Mouse (Mus musculus) erythroid progenitor cell, adult 5-6 weeks (primary cell): ENCODE data around the gene Hist1h4a. TPM values are rescaled to one million over a fixed set of nuclear protein-coding genes. Genes with fewer than 3 reads are reported as not detected.
"Not testable (repeated sequence)": the region's sequence is repeated elsewhere in the genome, so short reads cannot be mapped to it uniquely, and the experiment has no call there.

Source experiments
- ATAC-seq: replicated peaks from 2 replicates; pipeline ENCODE4 v1.8.0; 2016; ENCODE audit warnings: moderate number of reproducible peaks, mild to moderate bottlenecking, moderate TSS enrichment, inconsistent platforms; ENCODE audit not compliant: poor library complexity, low FRiP score, severe bottlenecking
- total RNA-seq, 2 experiments: library from RNA; stranded (forward) in 1 of 2; stranded (reverse) in 1 of 2; fragments of 150-400 nt in 1 of 2; fragments of 186-747, 209-891 nt in 1 of 2; gene quantifications; 2 replicates each; pipeline versions ENCODE4 v1.2.3 to v1.2.4; 2015 to 2017; ENCODE audit warnings: low replicate concordance in 2 of 2

Gene Hist1h4a
- total RNA-seq, 2 experiments from 2014 or later, result 188 to 706 TPM

DNA sequence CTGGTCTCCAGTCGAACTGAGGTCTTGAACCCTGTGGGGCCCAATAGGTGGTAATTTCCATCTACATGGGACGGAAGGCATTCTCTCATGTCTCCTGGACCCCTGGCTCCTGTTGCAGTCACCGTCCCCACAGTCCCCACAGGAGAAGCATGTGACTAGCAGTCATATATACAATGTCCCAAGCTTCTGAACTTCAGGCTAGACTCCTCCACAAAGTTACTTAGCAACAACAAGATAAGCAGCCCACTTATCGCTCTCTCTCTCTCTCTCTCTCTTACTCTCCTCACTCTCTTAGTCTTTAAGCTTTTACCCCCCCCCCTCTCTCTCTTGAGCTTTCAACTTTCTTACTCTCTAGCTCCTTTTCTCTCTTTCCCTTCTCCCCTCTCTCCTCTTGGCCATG, 36.8 kb downstream of the Hist1h4a start:
- no peak for ATAC-seq

DNA sequence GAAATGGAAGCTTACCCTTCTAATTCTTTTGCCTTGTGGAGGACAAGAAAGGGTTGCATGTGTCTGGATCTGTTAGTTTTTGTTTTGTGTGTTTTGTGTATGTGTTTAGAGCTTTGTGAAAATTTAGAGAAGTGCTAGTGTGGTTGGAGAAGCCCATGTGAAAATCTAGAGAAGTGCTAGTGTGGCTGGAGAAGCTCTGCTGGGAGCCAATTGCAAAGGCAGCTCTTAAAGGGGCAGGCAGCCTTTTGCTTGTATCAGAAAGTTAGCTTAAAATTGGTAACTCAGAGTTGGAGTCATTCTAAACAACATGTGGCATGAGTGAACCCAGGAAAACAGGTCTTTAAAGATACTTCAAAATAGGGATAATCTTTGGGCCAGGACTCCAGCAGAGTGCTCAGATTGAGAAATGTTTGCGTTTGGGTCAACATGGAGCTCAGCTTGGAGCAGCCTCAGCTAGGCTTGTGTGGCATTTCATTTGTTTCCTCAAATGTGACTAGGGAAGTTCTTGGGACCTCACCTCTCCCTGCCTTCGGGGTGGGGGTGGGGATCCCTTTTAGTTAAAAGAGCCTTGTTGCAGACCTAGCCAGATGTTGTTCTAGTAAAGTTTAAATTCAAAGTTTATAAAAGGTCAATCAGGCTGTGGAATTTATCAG, 43.3 kb downstream of the Hist1h4a start:
- not testable (repeated sequence) for ATAC-seq

DNA sequence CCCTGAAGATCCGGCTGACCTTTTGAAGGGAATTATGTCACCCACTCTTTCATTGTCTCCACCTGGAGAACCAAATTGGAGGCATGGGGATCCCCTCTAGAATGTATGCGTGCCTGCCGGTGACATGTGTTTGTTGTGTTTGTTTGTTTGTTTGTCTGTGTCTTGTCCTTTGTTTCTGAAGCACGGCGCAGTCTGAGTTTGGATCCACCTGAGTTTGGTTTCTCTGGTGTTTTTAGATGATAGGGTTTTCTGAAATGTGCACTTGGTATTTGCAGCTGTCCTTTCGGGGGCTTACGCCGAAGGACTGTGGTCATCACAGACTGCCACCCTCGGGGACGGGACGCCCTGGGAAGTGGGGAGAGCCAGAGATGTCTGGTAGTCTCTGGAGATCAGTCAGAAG, 43.9 kb downstream of the Hist1h4a start:
- ATAC-seq, result no peak

DNA sequence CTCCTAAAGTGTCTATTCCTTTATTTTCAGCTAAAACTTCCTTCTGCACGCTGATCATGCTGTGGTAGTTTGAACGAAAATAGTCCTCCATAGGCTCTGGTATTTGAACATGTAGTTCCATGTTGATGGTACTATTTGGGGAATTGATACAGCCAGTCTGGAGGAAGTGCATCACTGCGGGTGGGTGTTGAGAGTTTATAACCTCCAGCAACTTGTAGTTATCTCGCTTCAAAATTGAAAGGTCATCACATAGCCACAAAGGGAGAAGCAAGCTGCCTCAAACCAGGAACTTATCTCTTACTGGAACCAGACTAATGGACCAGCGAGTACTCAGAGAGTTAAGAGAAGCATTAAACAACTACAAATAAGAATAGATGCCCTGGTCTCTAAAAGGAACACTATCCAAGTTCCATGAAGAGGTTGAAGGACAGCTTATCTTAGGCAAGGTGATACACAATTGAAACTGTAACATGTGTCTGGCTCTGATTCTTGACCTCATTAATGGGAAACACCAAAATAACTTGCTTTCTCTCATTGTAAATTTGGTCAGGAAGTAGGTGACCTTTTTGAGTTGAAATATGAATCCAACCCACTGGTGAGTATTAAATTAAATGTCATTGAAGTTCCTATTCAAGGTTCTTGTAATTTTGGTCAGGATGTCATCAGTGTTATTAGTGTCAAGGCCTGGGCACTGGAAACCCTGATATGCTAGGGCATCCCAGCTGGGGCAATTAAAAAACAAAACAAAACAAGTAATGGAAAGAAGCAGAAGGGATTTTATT, 44.6 kb downstream of the Hist1h4a start:
- no peak for ATAC-seq

Other genes starting within 250 kb of the Hist1h4a start
Only the 30 nearest of the 37 such genes appear.
- 59.1 and 59.8 TPM in 2 replicates for gene Hist1h1d, start 208.0 kb downstream of the Hist1h4a start, total RNA-seq (2015; ENCODE audit: low replicate concordance)
- 587 and 674 TPM in 2 replicates for gene Hist1h1d, start 208.0 kb downstream of the Hist1h4a start, total RNA-seq (2017; ENCODE audit: low replicate concordance)
- gene Hist1h3e, start 198.9 kb downstream of the Hist1h4a start, total RNA-seq (2015; ENCODE audit: low replicate concordance), result 238 and 264 TPM in 2 replicates
- 387 and 422 TPM in 2 replicates for gene Hist1h3e, start 198.9 kb downstream of the Hist1h4a start, total RNA-seq (2017; ENCODE audit: low replicate concordance)
- 4.2 and 33.5 TPM in 2 replicates for gene Hist1h2ae, start 190.0 kb downstream of the Hist1h4a start, total RNA-seq (2015; ENCODE audit: low replicate concordance)
- 1,390 and 1,464 TPM in 2 replicates for gene Hist1h2ae, start 190.0 kb downstream of the Hist1h4a start, total RNA-seq (2017; ENCODE audit: low replicate concordance)
- gene Hist1h2bg, start 189.8 kb downstream of the Hist1h4a start, total RNA-seq (2015; ENCODE audit: low replicate concordance), result 851 and 976 TPM in 2 replicates
- 2,677 and 3,057 TPM in 2 replicates for gene Hist1h2bg, start 189.8 kb downstream of the Hist1h4a start, total RNA-seq (2017; ENCODE audit: low replicate concordance)
- 1,210 and 1,460 TPM in 2 replicates for gene Hist1h2bf, start 187.0 kb downstream of the Hist1h4a start, total RNA-seq (2015; ENCODE audit: low replicate concordance)
- gene Hist1h2bf, start 187.0 kb downstream of the Hist1h4a start, total RNA-seq (2017; ENCODE audit: low replicate concordance), result 1,557 and 1,840 TPM in 2 replicates
- 9.0 and 15.1 TPM in 2 replicates for gene Hist1h2ad, start 186.8 kb downstream of the Hist1h4a start, total RNA-seq (2015; ENCODE audit: low replicate concordance)
- 2,771 and 6,356 TPM in 2 replicates for gene Hist1h2ad, start 186.8 kb downstream of the Hist1h4a start, total RNA-seq (2017; ENCODE audit: low replicate concordance)
- gene Hist1h3d, start 185.5 kb downstream of the Hist1h4a start, total RNA-seq (2015; ENCODE audit: low replicate concordance), result 379 and 393 TPM in 2 replicates
- 236 and 363 TPM in 2 replicates for gene Hist1h3d, start 185.5 kb downstream of the Hist1h4a start, total RNA-seq (2017; ENCODE audit: low replicate concordance)
- 1,614 and 1,995 TPM in 2 replicates for gene Hist1h4d, start 179.6 kb downstream of the Hist1h4a start, total RNA-seq (2015; ENCODE audit: low replicate concordance)
- gene Hist1h4d, start 179.6 kb downstream of the Hist1h4a start, total RNA-seq (2017; ENCODE audit: low replicate concordance), result 2,133 and 2,242 TPM in 2 replicates
- gene Hist1h2be, start 140.1 kb downstream of the Hist1h4a start, total RNA-seq (2015; ENCODE audit: low replicate concordance), result 39.8 and 50.1 TPM in 2 replicates
- gene Hist1h2be, start 140.1 kb downstream of the Hist1h4a start, total RNA-seq (2017; ENCODE audit: low replicate concordance), result 202 and 281 TPM in 2 replicates
- gene Hist1h1e, start 138.7 kb downstream of the Hist1h4a start, total RNA-seq (2015; ENCODE audit: low replicate concordance), result 1,339 and 1,610 TPM in 2 replicates
- gene Hist1h1e, start 138.7 kb downstream of the Hist1h4a start, total RNA-seq (2017; ENCODE audit: low replicate concordance), result 1,649 and 1,886 TPM in 2 replicates
- 7.5 and 8.3 TPM in 2 replicates for gene Hist1h2ac, start 77.3 kb downstream of the Hist1h4a start, total RNA-seq (2015; ENCODE audit: low replicate concordance)
- gene Hist1h2ac, start 77.3 kb downstream of the Hist1h4a start, total RNA-seq (2017; ENCODE audit: low replicate concordance), result 152 and 187 TPM in 2 replicates
- gene Hist1h2bc, start 77.0 kb downstream of the Hist1h4a start, total RNA-seq (2015; ENCODE audit: low replicate concordance), result 84.3 and 136 TPM in 2 replicates
- gene Hist1h2bc, start 77.0 kb downstream of the Hist1h4a start, total RNA-seq (2017; ENCODE audit: low replicate concordance), result 401 and 556 TPM in 2 replicates
- 2.2 TPM in 1 of 2 replicates, not detected in the other for gene Hist1h1t, start 65.4 kb downstream of the Hist1h4a start, total RNA-seq (2015; ENCODE audit: low replicate concordance)
- gene Hist1h1t, start 65.4 kb downstream of the Hist1h4a start, total RNA-seq (2017; ENCODE audit: low replicate concordance), result 3.5 and 8.2 TPM in 2 replicates
- gene Hist1h4c, start 62.8 kb downstream of the Hist1h4a start, total RNA-seq (2015; ENCODE audit: low replicate concordance), result 225 and 268 TPM in 2 replicates
- 667 and 1,084 TPM in 2 replicates for gene Hist1h4c, start 62.8 kb downstream of the Hist1h4a start, total RNA-seq (2017; ENCODE audit: low replicate concordance)
- 7.5 and 14.1 TPM in 2 replicates for gene Hfe, start 50.4 kb downstream of the Hist1h4a start, total RNA-seq (2015; ENCODE audit: low replicate concordance)
- gene Hfe, start 50.4 kb downstream of the Hist1h4a start, total RNA-seq (2017; ENCODE audit: low replicate concordance), result 0.77 and 2.2 TPM in 2 replicates
- 527 and 533 TPM in 2 replicates for gene Hist1h1c, start 22.4 kb downstream of the Hist1h4a start, total RNA-seq (2015; ENCODE audit: low replicate concordance)
- 3,859 and 4,708 TPM in 2 replicates for gene Hist1h1c, start 22.4 kb downstream of the Hist1h4a start, total RNA-seq (2017; ENCODE audit: low replicate concordance)
- gene Hist1h3c, start 15.6 kb downstream of the Hist1h4a start, total RNA-seq (2015; ENCODE audit: low replicate concordance), result 412 and 474 TPM in 2 replicates
- gene Hist1h3c, start 15.6 kb downstream of the Hist1h4a start, total RNA-seq (2017; ENCODE audit: low replicate concordance), result 1,335 and 2,217 TPM in 2 replicates
- gene Hist1h2bb, start 14.5 kb downstream of the Hist1h4a start, total RNA-seq (2015; ENCODE audit: low replicate concordance), result 856 and 1,017 TPM in 2 replicates
- 7,682 and 13,399 TPM in 2 replicates for gene Hist1h2bb, start 14.5 kb downstream of the Hist1h4a start, total RNA-seq (2017; ENCODE audit: low replicate concordance)
- gene Hist1h2ab, start 10.1 kb downstream of the Hist1h4a start, total RNA-seq (2015; ENCODE audit: low replicate concordance), result 222 and 372 TPM in 2 replicates
- 5,516 and 10,292 TPM in 2 replicates for gene Hist1h2ab, start 10.1 kb downstream of the Hist1h4a start, total RNA-seq (2017; ENCODE audit: low replicate concordance)
- gene Hist1h3b, start 9.0 kb downstream of the Hist1h4a start, total RNA-seq (2015; ENCODE audit: low replicate concordance), result 1,233 and 1,450 TPM in 2 replicates
- gene Hist1h3b, start 9.0 kb downstream of the Hist1h4a start, total RNA-seq (2017; ENCODE audit: low replicate concordance), result 1,686 and 1,833 TPM in 2 replicates
- 331 and 380 TPM in 2 replicates for gene Hist1h4b, start 4.2 kb downstream of the Hist1h4a start, total RNA-seq (2015; ENCODE audit: low replicate concordance)
- 1,134 and 2,811 TPM in 2 replicates for gene Hist1h4b, start 4.2 kb downstream of the Hist1h4a start, total RNA-seq (2017; ENCODE audit: low replicate concordance)
- 238 and 271 TPM in 2 replicates for gene Hist1h3a, start 1.2 kb upstream of the Hist1h4a start, total RNA-seq (2015; ENCODE audit: low replicate concordance)
- gene Hist1h3a, start 1.2 kb upstream of the Hist1h4a start, total RNA-seq (2017; ENCODE audit: low replicate concordance), result 723 and 806 TPM in 2 replicates
- 666 and 715 TPM in 2 replicates for gene Hist1h1a, start 2.4 kb upstream of the Hist1h4a start, total RNA-seq (2015; ENCODE audit: low replicate concordance)
- 4,010 and 6,111 TPM in 2 replicates for gene Hist1h1a, start 2.4 kb upstream of the Hist1h4a start, total RNA-seq (2017; ENCODE audit: low replicate concordance)
- gene Trim38, start 8.7 kb upstream of the Hist1h4a start, total RNA-seq (2015; ENCODE audit: low replicate concordance), result not detected in 2 replicates
- gene Trim38, start 8.7 kb upstream of the Hist1h4a start, total RNA-seq (2017; ENCODE audit: low replicate concordance), result 0.39 TPM in 1 of 2 replicates, not detected in the other
- not detected in 2 replicates for gene Slc17a2, start 45.8 kb upstream of the Hist1h4a start, total RNA-seq (2015; ENCODE audit: low replicate concordance)
- gene Slc17a2, start 45.8 kb upstream of the Hist1h4a start, total RNA-seq (2017; ENCODE audit: low replicate concordance), result not detected in 2 replicates
- not detected in 2 replicates for gene Slc17a3, start 78.2 kb upstream of the Hist1h4a start, total RNA-seq (2015; ENCODE audit: low replicate concordance)
- not detected in 2 replicates for gene Slc17a3, start 78.2 kb upstream of the Hist1h4a start, total RNA-seq (2017; ENCODE audit: low replicate concordance)
- not detected in 2 replicates for gene Slc17a1, start 106.5 kb upstream of the Hist1h4a start, total RNA-seq (2015; ENCODE audit: low replicate concordance)
- gene Slc17a1, start 106.5 kb upstream of the Hist1h4a start, total RNA-seq (2017; ENCODE audit: low replicate concordance), result not detected in 2 replicates
- 0.42 TPM in 1 of 2 replicates, not detected in the other for gene Slc17a4, start 153.8 kb upstream of the Hist1h4a start, total RNA-seq (2015; ENCODE audit: low replicate concordance)
- gene Slc17a4, start 153.8 kb upstream of the Hist1h4a start, total RNA-seq (2017; ENCODE audit: low replicate concordance), result 2.4 TPM in 1 of 2 replicates, not detected in the other
- gene Hist1h2ba, start 172.9 kb upstream of the Hist1h4a start, total RNA-seq (2015; ENCODE audit: low replicate concordance), result not detected in 2 replicates
- gene Hist1h2ba, start 172.9 kb upstream of the Hist1h4a start, total RNA-seq (2017; ENCODE audit: low replicate concordance), result not detected in 2 replicates
- gene Hist1h2aa, start 173.2 kb upstream of the Hist1h4a start, total RNA-seq (2015; ENCODE audit: low replicate concordance), result not detected in 2 replicates
- gene Hist1h2aa, start 173.2 kb upstream of the Hist1h4a start, total RNA-seq (2017; ENCODE audit: low replicate concordance), result not detected in 2 replicates